Mouse (Mus musculus) myocyte (in vitro differentiated cells): Measurements from ENCODE around the gene Ltbp1. TPM values are rescaled to one million over a fixed set of nuclear protein-coding genes. Genes with fewer than 3 reads are reported as not detected.

ENCODE experiments used
- H3K27me3 ChIP-seq: one replicate; pipeline ENCODE4 v1.6.1; 2011; ENCODE audit not compliant: control insufficient read depth, insufficient read depth, insufficient read length
- H3K36me3 ChIP-seq: one replicate; pipeline ENCODE4 v1.6.1; 2011; ENCODE audit not compliant: control insufficient read depth, insufficient read depth
- H3K4me2 ChIP-seq: one replicate; pipeline ENCODE4 v1.6.1; 2011; ENCODE audit warnings: low read depth, control low read depth
- H3K4me3 ChIP-seq: one replicate; pipeline ENCODE4 v1.5.1; 2011; ENCODE audit warnings: mild to moderate bottlenecking, control low read depth, moderate library complexity
- H3K79me2 ChIP-seq: one replicate; pipeline ENCODE4 v1.6.1; 2011; ENCODE audit not compliant: control insufficient read depth, insufficient read depth
- H3ac ChIP-seq: one replicate; pipeline ENCODE4 v1.6.1; 2011; ENCODE audit not compliant: control insufficient read depth, insufficient read length
- CEBPB ChIP-seq: IDR thresholded peaks from 2 replicates; pipeline ENCODE4 v1.6.1; 2011; ENCODE audit warnings: mild to moderate bottlenecking, moderate library complexity; ENCODE audit not compliant: poor library complexity, insufficient read depth, severe bottlenecking
- E2F4 ChIP-seq: IDR thresholded peaks from one replicate; pipeline ENCODE4 v1.6.1; 2011; ENCODE audit warnings: mild to moderate bottlenecking, control low read depth, moderate library complexity; ENCODE audit not compliant: insufficient read depth
- MAX ChIP-seq: IDR thresholded peaks from one replicate; pipeline ENCODE4 v1.6.1; 2011; ENCODE audit warnings: low read depth, mild to moderate bottlenecking, control low read depth
- MYOD1 ChIP-seq, 3 experiments: IDR thresholded peaks; one replicate each; pipeline ENCODE4 v1.6.1; 2011; ENCODE audit warnings: control low read depth in 2 of 3, low read depth in 2 of 3, mild to moderate bottlenecking in 2 of 3, moderate library complexity in 1 of 3; ENCODE audit not compliant: insufficient read length in 2 of 3, control insufficient read depth in 1 of 3
- MYOG ChIP-seq, 3 experiments: IDR thresholded peaks; one replicate each; pipeline ENCODE4 v1.6.1; 2011; ENCODE audit warnings: control low read depth in 2 of 3, low read depth in 2 of 3, mild to moderate bottlenecking in 2 of 3; ENCODE audit not compliant: insufficient read length in 2 of 3, control insufficient read depth in 1 of 3, insufficient read depth in 1 of 3
- POLR2A ChIP-seq: IDR thresholded peaks from one replicate; pipeline ENCODE4 v1.6.1; 2011; ENCODE audit warnings: low read depth, mild to moderate bottlenecking, control low read depth, moderate library complexity; ENCODE audit not compliant: insufficient read length
- POLR2AphosphoS2 ChIP-seq: IDR thresholded peaks from one replicate; pipeline ENCODE4 v1.6.1; 2011; ENCODE audit warnings: low read depth, control low read depth; ENCODE audit not compliant: insufficient read length
- REST ChIP-seq: IDR thresholded peaks from one replicate; pipeline ENCODE4 v1.6.1; 2011; ENCODE audit warnings: mild to moderate bottlenecking, control low read depth, moderate library complexity; ENCODE audit not compliant: insufficient read depth, insufficient read length
- SRF ChIP-seq: IDR thresholded peaks from one replicate; pipeline ENCODE4 v1.6.1; 2011; ENCODE audit warnings: low read depth; ENCODE audit not compliant: control insufficient read depth, insufficient read length
- TCF12 ChIP-seq: IDR thresholded peaks from one replicate; pipeline ENCODE4 v1.6.1; 2011; ENCODE audit warnings: mild to moderate bottlenecking, control low read depth; ENCODE audit not compliant: poor library complexity, insufficient read depth, severe bottlenecking
- TCF3 ChIP-seq: IDR thresholded peaks from one replicate; pipeline ENCODE4 v1.6.1; 2011; ENCODE audit warnings: low read depth, control low read depth; ENCODE audit not compliant: insufficient read length
- USF1 ChIP-seq: IDR thresholded peaks from one replicate; pipeline ENCODE4 v1.6.1; 2011; ENCODE audit warnings: low read depth, mild to moderate bottlenecking, control low read depth, moderate library complexity
- polyA plus RNA-seq: library from polyadenylated mRNA; unstranded; fragments of >200 nt; fragmentation: generic; extraction: Trizol; gene quantifications from one replicate; pipeline ENCODE4 v1.2.1, GENCODE M21; 2012; ENCODE audit warnings: missing spikeins

The Ltbp1 gene
- polyA plus RNA-seq, 1 experiment: 19.4 TPM

DNA sequence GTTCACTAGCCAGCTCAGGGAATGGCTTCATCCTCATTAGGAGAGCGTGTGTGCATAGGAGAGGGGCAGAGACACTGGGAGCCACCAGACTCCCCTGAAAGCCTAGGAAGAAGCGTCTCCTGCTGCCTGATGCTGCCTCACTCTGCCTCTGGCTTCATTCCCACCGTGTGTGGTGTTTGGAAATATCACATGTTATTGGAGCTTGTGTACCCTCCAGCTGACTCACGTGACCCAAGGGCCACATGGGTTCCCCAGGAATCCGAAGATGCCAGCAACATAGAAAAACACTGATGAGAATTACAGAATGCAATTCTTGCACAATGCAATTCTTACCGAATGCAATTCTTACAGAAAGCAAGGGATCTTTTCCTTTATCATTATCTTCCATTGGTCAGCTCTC lies 325.0 kb downstream of the Ltbp1 start:
- peaks cover 13% of the 10 kb centered on the region for H3K36me3 ChIP-seq
- TF ChIP-seq MAX: no peak
- no peak for TF ChIP-seq MYOG (IDR thresholded peaks at IDR 0.05; ENCODE audit: control insufficient read depth in 1 of 3, insufficient read depth in 1 of 3, insufficient read length in 2 of 3, low read depth in 2 of 3)
- TF ChIP-seq TCF12: no peak
- no peak for TF ChIP-seq MYOD1 (IDR thresholded peaks at IDR 0.05; ENCODE audit: control insufficient read depth in 1 of 3, insufficient read length in 2 of 3, low read depth in 2 of 3)
- no peak for TF ChIP-seq CEBPB
- no peak for TF ChIP-seq USF1
- TF ChIP-seq POLR2A: no peak
- no peak for TF ChIP-seq TCF3
- no peak for TF ChIP-seq SRF
- no peak overlapping the region for H3K4me2 ChIP-seq
- no peaks in the 10 kb centered on the region for H3K79me2 ChIP-seq
- no peaks in the 10 kb centered on the region for H3K27me3 ChIP-seq
- no peak overlapping the region for H3ac ChIP-seq
- no peak overlapping the region for H3K4me3 ChIP-seq

GRCm38 (mm10) chr17:75331421-75331951 lies 326.1 kb downstream of the Ltbp1 start:
- H3K36me3 ChIP-seq: peaks cover 13% of the 10 kb centered on the region
- H3ac ChIP-seq: no peak overlapping the region
- H3K27me3 ChIP-seq: no peaks in the 10 kb centered on the region
- no peak overlapping the region for H3K4me2 ChIP-seq
- H3K79me2 ChIP-seq: no peaks in the 10 kb centered on the region
- no peak overlapping the region for H3K4me3 ChIP-seq
- TF ChIP-seq MYOD1 (IDR thresholded peaks at IDR 0.05; ENCODE audit: control insufficient read depth in 1 of 3, insufficient read length in 2 of 3, low read depth in 2 of 3): no peak
- no peak for TF ChIP-seq MYOG (IDR thresholded peaks at IDR 0.05; ENCODE audit: control insufficient read depth in 1 of 3, insufficient read depth in 1 of 3, insufficient read length in 2 of 3, low read depth in 2 of 3)
- no peak for TF ChIP-seq E2F4
- no peak for TF ChIP-seq SRF
- no peak for TF ChIP-seq POLR2AphosphoS2
- TF ChIP-seq MAX: no peak
- no peak for TF ChIP-seq CEBPB
- no peak for TF ChIP-seq POLR2A
- no peak for TF ChIP-seq TCF12
- TF ChIP-seq USF1: no peak
- TF ChIP-seq TCF3: no peak
- TF ChIP-seq REST: no peak

DNA sequence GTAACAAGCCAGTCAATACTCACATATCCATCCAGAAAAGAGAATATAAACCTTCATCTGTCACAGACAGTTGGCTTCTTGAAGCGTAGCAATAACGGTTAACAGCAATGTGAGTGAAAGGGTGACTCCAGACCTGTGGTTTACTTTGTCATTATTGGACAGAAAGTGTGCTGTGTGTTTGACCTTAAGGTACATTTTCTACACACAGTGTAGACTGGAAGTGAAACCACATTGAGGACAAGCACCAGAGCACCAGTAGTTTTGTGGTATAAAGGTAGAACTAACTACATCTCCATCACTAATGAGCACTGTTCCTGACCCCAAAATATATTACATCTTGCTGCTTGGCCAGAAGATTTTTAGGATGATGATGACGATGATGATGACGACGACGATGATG lies 326.9 kb downstream of the Ltbp1 start:
- H3K36me3 ChIP-seq: peaks cover 8% of the 10 kb centered on the region
- no peaks in the 10 kb centered on the region for H3K79me2 ChIP-seq
- H3K4me2 ChIP-seq: no peak overlapping the region
- TF ChIP-seq MYOG (IDR thresholded peaks at IDR 0.05; ENCODE audit: control insufficient read depth in 1 of 3, insufficient read depth in 1 of 3, insufficient read length in 2 of 3, low read depth in 2 of 3) (no peak), USF1 (no peak), TCF12 (no peak), E2F4 (no peak), CEBPB (no peak), MYOD1 (IDR thresholded peaks at IDR 0.05; ENCODE audit: control insufficient read depth in 1 of 3, insufficient read length in 2 of 3, low read depth in 2 of 3) (no peak), POLR2A (no peak), TCF3 (no peak), REST (no peak), MAX (no peak), POLR2AphosphoS2 (no peak), SRF (no peak)
- H3K27me3 ChIP-seq: no peaks in the 10 kb centered on the region
- H3K4me3 ChIP-seq: no peak overlapping the region
- no peak overlapping the region for H3ac ChIP-seq

DNA sequence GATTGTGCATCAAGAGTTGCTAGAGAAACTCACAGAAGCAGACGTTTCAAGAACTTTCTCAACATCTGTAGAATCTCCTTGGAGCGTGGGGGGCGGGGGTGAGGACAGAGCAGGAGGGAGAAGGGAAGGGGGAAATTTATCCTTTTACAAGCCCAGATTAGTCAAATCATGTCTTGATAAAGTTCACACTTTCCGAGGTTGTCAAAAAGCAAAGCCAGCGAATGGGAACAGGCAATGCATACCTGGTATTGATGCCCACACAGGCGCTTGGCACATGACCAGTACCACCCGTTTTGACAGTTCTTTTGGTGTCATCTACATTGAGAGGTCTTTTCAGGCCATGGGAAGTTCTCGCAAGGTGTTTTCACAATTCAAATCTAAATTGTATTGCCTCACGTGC lies 327.6 kb downstream of the Ltbp1 start:
- TF ChIP-seq TCF3 (no peak), USF1 (no peak), POLR2AphosphoS2 (no peak), SRF (no peak), REST (no peak), E2F4 (no peak), MYOD1 (IDR thresholded peaks at IDR 0.05; ENCODE audit: control insufficient read depth in 1 of 3, insufficient read length in 2 of 3, low read depth in 2 of 3) (no peak), POLR2A (no peak), TCF12 (no peak)
- Histone ChIP-seq H3K79me2 (no peaks in the 10 kb centered on the region), H3ac (no peak overlapping the region), H3K27me3 (no peaks in the 10 kb centered on the region), H3K36me3 (peaks cover 1% of the 10 kb centered on the region), H3K4me3 (no peak overlapping the region), H3K4me2 (no peak overlapping the region)

DNA sequence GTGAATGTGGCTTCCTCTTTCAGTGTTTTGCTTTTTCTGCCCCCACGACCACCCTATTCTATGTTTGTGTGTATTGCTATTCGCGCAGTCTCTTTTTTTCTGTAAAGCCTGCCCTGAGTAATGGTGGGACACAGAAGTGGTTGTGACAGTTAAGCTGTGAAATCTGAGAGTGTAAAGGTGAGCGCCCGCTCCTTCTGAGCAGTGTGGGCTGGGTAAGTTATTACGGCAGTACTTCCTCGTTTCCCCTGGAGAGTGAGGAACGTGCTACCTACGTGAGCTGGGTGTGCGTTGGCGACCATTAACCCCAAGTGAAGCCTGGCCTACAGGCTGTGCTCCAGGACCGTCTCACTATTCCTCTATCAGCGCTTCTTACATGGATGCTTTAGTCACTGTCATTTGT lies 328.4 kb downstream of the Ltbp1 start:
- no peaks in the 10 kb centered on the region for H3K36me3 ChIP-seq
- TF ChIP-seq POLR2AphosphoS2 (no peak), MAX (no peak), MYOG (IDR thresholded peaks at IDR 0.05; ENCODE audit: control insufficient read depth in 1 of 3, insufficient read depth in 1 of 3, insufficient read length in 2 of 3, low read depth in 2 of 3) (no peak), E2F4 (no peak), POLR2A (no peak), SRF (no peak), USF1 (no peak), TCF3 (no peak)
- no peak overlapping the region for H3K4me2 ChIP-seq
- no peak overlapping the region for H3K4me3 ChIP-seq
- H3K27me3 ChIP-seq: no peaks in the 10 kb centered on the region
- H3K79me2 ChIP-seq: no peaks in the 10 kb centered on the region
- no peak overlapping the region for H3ac ChIP-seq
